Mouse (Mus musculus): ENCODE data around the gene Nat8f4. TPM values are rescaled to one million over a fixed set of nuclear protein-coding genes. Genes with fewer than 3 reads are reported as not detected.

Nat8f4 gene
- total RNA-seq (2023), result under 1 TPM; 0.58 to 0.88 TPM

DNA sequence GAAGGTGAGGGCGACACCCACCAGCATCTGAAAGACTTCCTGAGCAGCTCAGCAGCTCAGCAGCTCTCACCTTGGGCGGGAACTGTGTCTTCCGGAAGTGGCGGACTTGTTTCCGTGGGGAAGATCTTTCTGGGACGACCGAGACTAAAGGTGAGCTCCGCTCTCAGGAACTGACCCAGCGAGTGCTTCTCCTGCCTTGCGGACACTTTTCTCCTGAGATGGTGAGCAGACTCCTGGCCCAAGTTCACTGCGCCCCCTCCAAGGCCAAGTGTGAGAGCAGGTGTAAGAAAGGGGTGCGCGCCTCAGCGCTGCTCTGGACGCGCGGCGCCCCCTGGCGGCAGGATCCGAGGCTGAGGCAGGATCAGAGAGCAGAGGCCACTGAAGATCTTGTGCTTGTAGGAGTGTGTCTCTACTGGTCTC, at the start of gene Nat8f4:
Gene Nat8f4 (minus strand): TSS at position 243 of the 420 bp plus-strand sequence.

DNA sequence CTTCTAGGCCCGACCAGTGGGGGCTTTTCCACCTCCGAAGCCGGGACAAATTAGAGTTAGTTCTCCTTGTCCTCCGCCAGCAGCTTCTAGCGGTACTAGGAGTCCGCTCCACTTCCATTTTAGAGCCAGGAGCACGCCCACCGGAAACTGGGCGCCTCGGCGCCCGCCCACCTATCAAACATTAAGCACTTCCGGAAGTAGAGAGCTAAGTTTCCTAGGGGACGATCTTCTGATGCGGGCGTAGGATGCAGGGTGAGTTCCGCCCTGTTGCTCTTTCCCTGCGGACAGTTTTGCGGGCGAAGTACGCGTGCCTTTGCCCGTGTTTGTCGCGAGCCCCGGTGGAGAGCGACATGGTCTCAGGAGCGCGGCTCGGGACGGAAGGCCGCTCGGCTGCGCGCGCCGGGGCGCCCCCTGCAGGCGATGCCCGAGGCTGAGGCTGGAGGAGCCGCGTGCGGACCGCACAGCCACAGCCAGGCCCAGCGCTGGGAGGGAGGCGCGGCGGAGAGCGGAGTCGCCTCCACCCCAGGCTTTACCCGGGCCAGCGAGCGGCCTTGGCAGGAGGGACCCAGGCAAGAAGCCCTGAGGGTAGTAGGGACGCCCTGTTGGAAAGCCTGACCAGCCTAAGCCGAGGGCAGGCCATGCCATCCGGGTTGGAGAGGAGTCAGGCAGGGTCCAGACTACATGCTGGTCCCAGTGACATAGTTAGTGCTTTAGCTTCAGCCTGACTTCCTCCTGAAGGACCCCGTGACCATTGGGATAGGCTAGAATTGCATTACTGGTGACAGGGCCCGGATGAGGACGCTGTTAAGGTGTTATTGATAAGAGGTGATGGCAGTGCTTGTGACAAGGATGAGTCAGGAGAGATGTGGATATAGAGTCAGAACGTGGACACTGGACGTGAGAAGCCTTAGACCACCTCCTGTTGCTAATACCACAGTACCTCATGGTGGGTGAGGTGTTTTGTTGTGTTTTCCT, 11.1 kb upstream of the Nat8f4 start, which contains the start of gene Nat8f1:
Gene Nat8f1 (minus strand): TSS at position 149 of the 975 bp plus-strand sequence.

DNA sequence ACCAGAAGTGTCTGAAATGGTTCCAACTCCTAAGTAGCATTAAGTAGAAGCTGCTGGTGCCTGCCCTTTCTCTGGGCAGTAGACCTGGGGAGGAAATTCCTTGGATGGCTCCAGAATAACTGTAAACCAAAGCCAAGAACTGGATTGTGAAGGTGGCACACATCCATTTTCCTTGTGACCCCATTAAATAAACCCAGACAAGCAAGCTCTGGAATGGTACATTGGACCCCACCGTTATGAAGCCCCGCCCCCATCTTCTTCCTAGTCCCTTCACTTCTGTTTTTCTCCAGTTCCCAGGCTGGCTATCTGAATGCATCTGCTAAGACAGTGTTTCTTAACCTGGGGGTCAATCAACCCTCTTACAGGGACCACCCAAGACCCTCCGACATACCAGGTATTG, 6.9 kb upstream of the Nat8f4 start, which contains the start of gene Tprkb:
Gene Tprkb (plus strand): TSS at position 279 of the 400 bp plus-strand sequence.

DNA sequence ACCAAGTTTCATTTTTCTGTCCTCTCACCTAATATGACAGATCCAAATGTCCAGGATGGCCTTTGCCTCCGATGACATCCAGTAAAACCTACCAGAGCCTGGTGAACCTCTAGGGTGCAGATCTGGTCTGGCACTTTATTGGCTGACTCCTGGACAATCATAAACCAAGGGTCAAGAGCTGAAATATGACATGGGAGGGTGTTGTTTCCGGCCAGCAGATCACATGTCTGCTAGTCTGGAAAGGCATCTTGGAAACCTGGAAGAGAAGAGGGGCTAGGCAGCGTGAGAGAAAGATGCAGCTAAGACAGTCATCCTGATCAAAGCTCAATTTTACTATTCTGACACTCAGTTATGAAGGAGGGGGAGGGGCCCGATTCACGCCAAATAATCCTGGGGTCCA, 35.7 kb downstream of the Nat8f4 start, which contains the start of gene Nat8f2:
Gene Nat8f2 (minus strand): TSS at position 153 of the 400 bp plus-strand sequence.

Other genes with a start within 250 kb of the Nat8f4 start
- not detected for gene Nat8f7, start 191.7 kb downstream of the Nat8f4 start, total RNA-seq (2023)
- not detected for gene Nat8f3, start 139.1 kb downstream of the Nat8f4 start, total RNA-seq (2023)
- gene Nat8f6, start 83.9 kb downstream of the Nat8f4 start, total RNA-seq (2023), result not detected
- not detected for gene Nat8f5, start 83.9 kb downstream of the Nat8f4 start, total RNA-seq (2023)
- not detected for gene Nat8, start 72.8 kb downstream of the Nat8f4 start, total RNA-seq (2023)
- gene Nat8f2, start 35.7 kb downstream of the Nat8f4 start, total RNA-seq (2023), result under 1 TPM in 1 of 2 experiments, not detected in 1; 0.21 TPM
- gene Tprkb, start 7.0 kb upstream of the Nat8f4 start, total RNA-seq (2023), result 10 to 100 TPM; 12.2 to 14.7 TPM
- 1 to 10 TPM; 2.7 to 4.2 TPM for gene Nat8f1, start 10.8 kb upstream of the Nat8f4 start, total RNA-seq (2023)
- gene Dusp11, start 56.8 kb upstream of the Nat8f4 start, total RNA-seq (2023), result 100 to 1,000 TPM; 166 to 167 TPM
- gene Figla, start 111.3 kb upstream of the Nat8f4 start, total RNA-seq (2023), result not detected
- under 1 TPM; 0.08 to 0.30 TPM for gene Add2, start 123.8 kb upstream of the Nat8f4 start, total RNA-seq (2023)

All from monocyte, adult 59 days (primary cell).